Mouse (Mus musculus) neural tube, embryonic 14.5 days (tissue): ENCODE measurements around the gene P3h4. TPM values are rescaled to one million over a fixed set of nuclear protein-coding genes. Genes with fewer than 3 reads are reported as not detected.

Experiments used
- ATAC-seq: fragments of 200-750 bp; cut with Nextera tagmentation; 2 replicates; pipeline ENCODE4 v1.8.0; 2017; ENCODE audit warnings: low read depth, mild to moderate bottlenecking, moderate TSS enrichment, moderate library complexity
- H3K27ac ChIP-seq: fragments of 300-500 bp; sonication (generic); 2 replicates; pipeline ENCODE4 v1.5.1; 2014; ENCODE audit warnings: low read depth, mild to moderate bottlenecking, control low read depth, low read length, moderate library complexity, mixed read lengths
- H3K27me3 ChIP-seq: fragments of 300-500 bp; sonication (generic); 2 replicates; pipeline ENCODE4 v1.6.1; 2014; ENCODE audit warnings: low read length; ENCODE audit not compliant: control insufficient read depth, insufficient read depth
- H3K36me3 ChIP-seq: fragments of 300-500 bp; sonication (generic); 2 replicates; pipeline ENCODE4 v1.6.1; 2014; ENCODE audit warnings: low read length, mixed read lengths; ENCODE audit not compliant: control insufficient read depth, insufficient read depth
- H3K4me1 ChIP-seq: fragments of 300-500 bp; sonication (generic); 2 replicates; pipeline ENCODE4 v1.6.1; 2014; ENCODE audit warnings: low read length; ENCODE audit not compliant: control insufficient read depth, insufficient read depth
- H3K4me2 ChIP-seq: fragments of 300-500 bp; sonication (generic); 2 replicates; pipeline ENCODE4 v1.6.1; 2014; ENCODE audit warnings: mild to moderate bottlenecking, low read depth, low read length, control low read depth
- H3K4me3 ChIP-seq: fragments of 300-500 bp; sonication (generic); 2 replicates; pipeline ENCODE4 v1.5.1; 2014; ENCODE audit warnings: low read depth, low read length, control low read depth, mixed read lengths
- H3K9ac ChIP-seq: fragments of 300-500 bp; sonication (generic); replicated peaks from 2 replicates; pipeline ENCODE4 v1.6.1; 2014; ENCODE audit warnings: low read depth, mild to moderate bottlenecking, control low read depth, low read length, mixed read lengths
- H3K9me3 ChIP-seq: fragments of 300-500 bp; sonication (generic); 2 replicates; pipeline ENCODE4 v1.6.1; 2016; ENCODE audit warnings: low read length; ENCODE audit not compliant: control insufficient read depth
- WGBS: fragments of 180-500 bp; shearing (Covaris S2); extraction: QIAGEN DNeasy Blood & Tissue Kit; methylation state at CpG from one replicate; pipeline ENCODE4 v1.1.7; 2014; 5-methylcytosine and 5-hydroxymethylcytosine counted together
- polyA plus RNA-seq: library from polyadenylated mRNA; unstranded; fragments of >200 nt; fragmentation: Nextera tagmentation; extraction: Ambion mirVana; gene quantifications from 2 replicates; pipeline ENCODE4 v1.2.1, GENCODE M21; 2014

P3h4 gene
- polyA plus RNA-seq, 1 experiment from 2014 or later = 18.9 TPM

DNA sequence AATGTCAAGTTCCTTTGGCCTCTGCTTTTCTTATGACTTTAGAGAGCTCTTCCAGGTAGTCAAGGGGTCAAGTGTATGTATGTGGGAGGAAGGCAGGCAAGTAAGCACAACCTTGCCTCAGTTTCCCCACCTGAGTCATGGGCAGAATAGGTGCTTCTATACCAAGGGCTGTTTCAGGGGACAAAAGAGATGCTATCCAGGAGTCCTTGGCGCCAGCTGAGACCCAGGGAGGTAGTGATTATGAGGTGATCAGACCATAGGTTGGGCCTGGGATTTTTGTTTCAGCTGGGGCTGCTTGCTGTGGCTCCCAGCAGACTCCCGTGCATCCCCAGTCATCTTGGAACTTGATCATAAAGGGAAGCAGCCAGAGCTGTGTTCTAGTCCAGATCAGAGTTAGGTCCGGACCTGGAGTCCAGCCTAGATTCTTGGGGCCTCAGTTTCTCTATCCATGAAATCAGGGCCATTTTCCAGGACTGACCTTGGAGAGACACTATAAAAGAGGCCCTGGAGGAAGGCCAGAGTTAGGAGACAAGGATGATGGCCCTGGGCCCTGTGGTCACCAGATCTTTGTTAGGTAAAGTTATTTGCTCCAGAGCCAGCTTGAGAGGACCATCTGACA is 10.1 kb downstream of the P3h4 start:
- Histone ChIP-seq H3K4me1 (no peaks in the 10 kb centered on the region), H3K27me3 (no peaks in the 10 kb centered on the region), H3K36me3 (no peaks in the 10 kb centered on the region), H3K9ac (no peak overlapping the region), H3K9me3 (no peaks in the 10 kb centered on the region), H3K27ac (no peak overlapping the region), H3K4me2 (no peak overlapping the region), H3K4me3 (no peak overlapping the region)
- ATAC-seq = no peak
- WGBS = 85% methylated on average over 3 of the region's 3 CpGs

DNA sequence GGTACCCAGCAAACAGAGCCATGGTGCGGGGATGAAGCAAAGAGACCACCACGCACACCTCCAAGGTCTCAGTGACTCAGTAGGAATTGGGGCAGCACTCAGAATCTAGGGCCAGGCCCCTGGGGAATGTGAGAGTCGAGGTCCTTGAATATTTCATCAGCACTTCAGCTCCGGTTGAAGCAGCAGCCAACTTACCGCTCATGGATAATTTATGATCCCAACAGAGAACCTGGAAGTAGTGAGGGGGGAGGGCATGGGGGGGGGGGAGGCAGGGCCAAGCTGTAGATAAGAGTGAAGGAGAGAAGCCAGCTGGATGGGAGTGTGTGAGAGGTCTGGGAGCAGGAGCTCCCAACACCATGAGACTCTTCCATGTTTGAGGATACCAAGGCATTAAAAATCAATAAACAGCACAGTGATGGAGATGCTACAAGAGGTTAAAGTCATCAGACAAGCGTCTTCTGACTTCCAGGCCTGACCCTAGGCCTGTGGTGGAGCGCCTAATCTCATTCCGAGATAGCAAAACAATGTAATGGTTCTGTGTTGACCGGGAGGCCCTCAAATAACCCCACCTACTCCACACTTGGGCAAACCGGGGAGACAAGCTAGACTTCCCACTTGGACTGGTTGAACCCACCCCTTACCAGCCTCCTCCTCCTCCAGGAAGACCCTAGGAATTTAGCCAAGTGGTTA is 11.0 kb downstream of the P3h4 start:
- ATAC-seq = no peak
- no peak overlapping the region for H3K4me2 ChIP-seq
- H3K9me3 ChIP-seq = no peaks in the 10 kb centered on the region
- H3K27ac ChIP-seq = no peak overlapping the region
- H3K4me1 ChIP-seq = no peaks in the 10 kb centered on the region
- WGBS = 68% methylated on average over 10 of the region's 10 CpGs
- H3K36me3 ChIP-seq = no peaks in the 10 kb centered on the region
- no peak overlapping the region for H3K4me3 ChIP-seq
- H3K9ac ChIP-seq = no peak overlapping the region
- no peaks in the 10 kb centered on the region for H3K27me3 ChIP-seq

DNA sequence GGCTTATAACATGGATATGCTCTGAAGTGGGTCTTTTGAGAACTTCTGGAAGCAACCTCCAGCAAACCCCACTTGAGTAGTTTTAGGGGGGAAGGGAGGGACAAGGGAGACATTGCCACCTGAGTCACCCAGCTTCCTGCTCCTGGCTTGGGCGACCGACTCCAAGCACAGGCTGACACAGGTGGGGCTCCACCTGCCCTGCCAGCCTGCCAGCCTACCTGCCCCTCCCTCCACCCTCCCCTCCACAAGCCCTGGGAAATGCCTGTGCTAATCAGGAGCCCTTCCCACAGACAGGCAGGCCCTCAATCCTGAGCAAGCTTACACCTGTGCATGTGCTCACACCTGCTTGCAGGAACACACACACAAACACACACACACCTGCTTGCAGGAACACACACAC is 12.0 kb downstream of the P3h4 start:
- no peaks in the 10 kb centered on the region for H3K9me3 ChIP-seq
- 77% methylated on average over 2 of the region's 2 CpGs for WGBS
- H3K4me3 ChIP-seq = no peak overlapping the region
- ATAC-seq = no peak
- H3K27me3 ChIP-seq = no peaks in the 10 kb centered on the region
- no peak overlapping the region for H3K9ac ChIP-seq
- H3K36me3 ChIP-seq = no peaks in the 10 kb centered on the region
- H3K27ac ChIP-seq = no peak overlapping the region
- H3K4me1 ChIP-seq = no peaks in the 10 kb centered on the region
- H3K4me2 ChIP-seq = no peak overlapping the region

DNA sequence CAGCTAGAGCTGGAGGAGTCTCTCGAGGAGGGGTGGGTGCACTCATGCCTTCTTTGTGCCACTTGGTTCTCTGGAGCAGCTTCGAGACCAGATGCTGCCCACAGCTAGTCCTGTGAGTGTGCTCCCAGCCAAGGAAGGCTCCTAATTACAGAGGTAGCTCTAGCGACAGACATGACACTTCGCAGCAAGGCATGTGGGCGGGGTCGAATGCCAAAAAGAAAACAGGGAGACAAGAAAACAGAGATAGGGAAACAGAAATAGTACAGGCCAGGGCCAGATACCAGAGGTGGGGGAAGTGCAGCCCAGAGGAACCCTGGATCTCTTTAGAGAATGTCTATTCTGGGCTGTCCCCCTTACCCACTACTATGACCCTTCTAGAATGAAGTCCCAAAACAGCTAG is 12.4 kb downstream of the P3h4 start:
- no peak overlapping the region for H3K4me2 ChIP-seq
- no peak overlapping the region for H3K27ac ChIP-seq
- H3K27me3 ChIP-seq = no peaks in the 10 kb centered on the region
- ATAC-seq = no peak
- no peaks in the 10 kb centered on the region for H3K9me3 ChIP-seq
- H3K4me3 ChIP-seq = no peak overlapping the region
- H3K36me3 ChIP-seq = no peaks in the 10 kb centered on the region
- 46% methylated on average over 6 of the region's 6 CpGs for WGBS
- no peaks in the 10 kb centered on the region for H3K4me1 ChIP-seq
- no peak overlapping the region for H3K9ac ChIP-seq

DNA sequence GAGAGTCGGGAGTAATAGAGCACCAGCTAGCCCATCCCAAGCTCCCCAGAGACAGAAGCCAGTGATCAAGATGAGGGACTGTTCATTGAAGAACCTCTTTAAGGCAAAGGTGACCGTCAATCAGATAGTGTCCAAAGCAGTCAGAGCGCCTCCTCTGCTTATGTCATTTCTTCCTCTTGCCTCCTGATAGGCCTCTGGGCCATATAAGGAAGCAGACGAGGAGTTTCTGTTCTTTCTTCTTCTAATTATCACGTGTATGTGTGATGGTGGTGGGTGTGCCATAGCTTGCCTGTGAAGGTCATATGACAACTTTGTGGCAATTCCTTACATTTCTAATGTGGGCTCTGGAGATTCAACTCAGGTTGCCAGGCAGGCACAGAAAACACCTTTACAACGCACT is 13.8 kb downstream of the P3h4 start:
- Histone ChIP-seq H3K4me3 (no peak overlapping the region), H3K9ac (no peak overlapping the region), H3K4me2 (no peak overlapping the region), H3K9me3 (no peaks in the 10 kb centered on the region), H3K27ac (no peak overlapping the region), H3K27me3 (no peaks in the 10 kb centered on the region), H3K36me3 (no peaks in the 10 kb centered on the region), H3K4me1 (peaks cover 2% of the 10 kb centered on the region; the same call in 1 of the 2 replicates)
- 77% methylated on average over 6 of the region's 6 CpGs for WGBS
- ATAC-seq = no peak

DNA sequence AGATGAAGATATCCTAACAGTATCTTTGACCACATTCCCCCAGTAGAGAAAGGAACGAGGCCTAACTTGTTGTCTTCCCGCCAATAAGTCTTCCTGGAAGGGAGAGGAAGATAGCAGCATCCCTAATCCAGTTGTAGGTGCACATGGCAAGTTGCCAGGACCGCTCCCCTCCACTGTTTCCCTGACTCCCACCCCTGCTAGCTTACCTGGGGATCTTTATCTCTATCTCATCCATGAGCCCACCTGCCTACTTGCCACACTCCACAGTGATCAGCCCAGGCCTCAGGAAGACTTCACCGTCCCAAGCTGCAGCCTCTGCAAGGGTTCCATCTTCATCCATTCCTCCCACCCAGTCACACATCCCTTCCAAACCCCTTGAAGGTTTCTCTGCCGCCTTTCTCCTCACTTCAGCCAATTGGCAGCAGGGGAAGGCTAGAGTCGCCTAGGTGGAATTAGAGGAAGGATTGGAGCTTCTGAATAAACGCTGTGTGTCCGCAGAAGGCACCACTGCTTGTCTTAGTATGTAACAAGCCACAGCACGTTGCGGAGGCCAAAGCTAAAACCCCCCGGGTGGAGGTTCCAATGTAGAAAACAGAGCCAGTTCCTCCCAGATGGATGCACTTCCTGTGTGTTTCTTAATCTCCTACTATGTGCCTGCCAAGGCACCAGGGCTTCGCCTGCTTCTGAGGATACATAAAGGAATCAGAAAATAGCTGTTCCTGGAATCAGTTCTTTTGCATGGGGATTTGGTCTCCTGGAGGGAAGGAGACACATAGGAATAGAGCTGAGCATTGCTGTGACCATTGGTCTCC is 14.7 kb downstream of the P3h4 start:
- Histone ChIP-seq H3K36me3 (no peaks in the 10 kb centered on the region), H3K27ac (no peak overlapping the region), H3K4me3 (no peak overlapping the region), H3K4me1 (peaks cover 3% of the 10 kb centered on the region; the same call in 1 of the 2 replicates), H3K9me3 (no peaks in the 10 kb centered on the region), H3K9ac (0 out of 2 replicates have a peak overlapping the region, but pooled peaks have one; percentile 25), H3K27me3 (no peaks in the 10 kb centered on the region), H3K4me2 (no peak overlapping the region)
- 83% methylated on average over 12 of the region's 12 CpGs for WGBS
- ATAC-seq = no peak

DNA sequence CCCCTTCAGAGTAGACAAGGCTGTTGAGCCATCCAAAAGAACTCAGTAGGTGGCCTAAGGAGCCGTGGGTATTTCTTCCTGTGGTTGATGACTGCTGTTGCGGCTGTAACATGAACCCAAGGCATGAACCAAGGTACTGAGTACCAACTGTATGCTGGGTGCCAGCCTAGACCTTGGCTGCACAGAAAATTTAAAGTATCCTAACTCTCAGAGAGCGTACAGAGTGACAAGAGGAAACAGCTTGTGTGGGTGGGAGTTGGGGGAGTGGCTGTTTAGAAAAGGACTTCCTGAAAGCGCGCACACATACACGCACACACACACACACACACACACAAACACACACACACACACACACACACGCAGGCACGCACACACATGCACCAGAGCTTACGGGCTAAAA is 15.3 kb downstream of the P3h4 start:
- no peak overlapping the region for H3K4me3 ChIP-seq
- no peaks in the 10 kb centered on the region for H3K27me3 ChIP-seq
- no peak overlapping the region for H3K27ac ChIP-seq
- WGBS = 83% methylated on average over 9 of the region's 9 CpGs
- peaks cover 5% of the 10 kb centered on the region; the same call in 1 of the 2 replicates for H3K4me1 ChIP-seq
- H3K4me2 ChIP-seq = no peak overlapping the region
- H3K9me3 ChIP-seq = no peaks in the 10 kb centered on the region
- no peaks in the 10 kb centered on the region for H3K36me3 ChIP-seq
- ATAC-seq = no peak
- no peak overlapping the region for H3K9ac ChIP-seq

DNA sequence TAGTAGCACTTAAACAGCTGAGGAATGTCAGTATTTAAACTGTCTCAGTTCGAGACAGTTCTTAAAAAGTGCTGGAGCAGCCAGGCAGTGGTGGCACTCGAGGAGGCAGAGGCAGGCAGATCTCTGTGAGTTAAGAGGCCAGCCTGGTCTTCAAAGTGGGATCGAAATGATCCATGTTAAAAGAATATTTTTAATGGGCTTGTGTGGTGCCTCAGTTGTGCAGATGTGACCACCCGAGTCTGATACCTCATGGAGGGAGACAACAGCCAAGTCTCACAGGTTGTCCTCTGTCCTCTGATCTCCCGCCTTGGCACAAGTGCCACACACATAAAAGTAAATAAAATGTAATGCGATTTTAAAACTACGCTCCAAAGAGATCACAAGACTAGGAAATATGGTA is 16.1 kb downstream of the P3h4 start:
- H3K4me2 ChIP-seq = no peak overlapping the region
- no peak for ATAC-seq
- H3K4me1 ChIP-seq = peaks cover 5% of the 10 kb centered on the region; the same call in 1 of the 2 replicates
- no peaks in the 10 kb centered on the region for H3K27me3 ChIP-seq
- no peak overlapping the region for H3K9ac ChIP-seq
- no peak overlapping the region for H3K4me3 ChIP-seq
- no peak overlapping the region for H3K27ac ChIP-seq
- 97% methylated on average over 7 of the region's 7 CpGs for WGBS
- H3K36me3 ChIP-seq = no peaks in the 10 kb centered on the region
- H3K9me3 ChIP-seq = no peaks in the 10 kb centered on the region
